Mouse (Mus musculus) CH12.LX (cell line): Measurements from ENCODE around the gene Slc6a19. TPM values are rescaled to one million over a fixed set of nuclear protein-coding genes. Genes with fewer than 3 reads are reported as not detected.

Experiments
- DNase-seq: peaks from one replicate; pipeline ENCODE4 v3.0.0-alpha.2; 2013; ENCODE audit errors: extremely low read depth
- H3K27ac ChIP-seq: 2 replicates; pipeline ENCODE4 v1.5.1; 2012; ENCODE audit warnings: low read depth, mild to moderate bottlenecking, control low read depth, moderate library complexity; ENCODE audit not compliant: insufficient read depth
- H3K27me3 ChIP-seq: replicated peaks from 2 replicates; pipeline ENCODE3; 2012; ENCODE audit warnings: inconsistent platforms
- H3K36me3 ChIP-seq, 2 experiments: replicated peaks in 1 of 2; 2 replicates each; pipeline versions ENCODE3 to v1.6.1; 2012; ENCODE audit warnings: inconsistent platforms in 1 of 2, low read length in 1 of 2, mild to moderate bottlenecking in 1 of 2, mixed read lengths in 1 of 2, moderate library complexity in 1 of 2; ENCODE audit not compliant: control insufficient read depth in 1 of 2, insufficient read depth in 1 of 2
- H3K4me1 ChIP-seq, 2 experiments: 2 replicates each; pipeline ENCODE4 v1.6.1; 2012; ENCODE audit warnings: inconsistent platforms in 1 of 2, moderate library complexity in 1 of 2; ENCODE audit not compliant: insufficient read depth in 2 of 2, control insufficient read depth in 1 of 2
- H3K4me2 ChIP-seq: 2 replicates; pipeline ENCODE4 v1.6.1; 2012; ENCODE audit warnings: low read depth, mild to moderate bottlenecking, control low read depth; ENCODE audit not compliant: poor library complexity, insufficient read depth, severe bottlenecking
- H3K4me3 ChIP-seq, 3 experiments: fragments of 150-350 bp in 1 of 3; sonication (generic) in 1 of 3; replicated peaks in 1 of 3; 2 replicates each; pipeline versions ENCODE3 to v1.5.1; 2011 to 2012; ENCODE audit warnings: low read depth in 2 of 3, low read length in 2 of 3, mild to moderate bottlenecking in 2 of 3, moderate library complexity in 2 of 3, control low read depth in 1 of 3, improper control_type of control experiment in 1 of 3, inconsistent platforms in 1 of 3, mixed read lengths in 1 of 3; ENCODE audit not compliant: poor library complexity in 1 of 3
- H3K79me2 ChIP-seq: replicated peaks from 2 replicates; pipeline ENCODE4 v1.6.1; 2012; ENCODE audit warnings: mild to moderate bottlenecking, moderate library complexity; ENCODE audit not compliant: control insufficient read depth, poor library complexity, insufficient read depth, severe bottlenecking; ENCODE audit errors: extremely low read depth
- H3K9ac ChIP-seq: 2 replicates; pipeline ENCODE4 v1.6.1; 2012; ENCODE audit warnings: low read depth, mild to moderate bottlenecking, control low read depth, moderate library complexity; ENCODE audit not compliant: insufficient read depth
- H3K9me3 ChIP-seq: replicated peaks from 2 replicates; pipeline ENCODE3; 2012; ENCODE audit warnings: low read length, inconsistent platforms, mixed read lengths
- BHLHE40 ChIP-seq: IDR thresholded peaks from 2 replicates; pipeline ENCODE4 v1.6.1; 2011; ENCODE audit warnings: mild to moderate bottlenecking, low read depth, low read length, improper control_type of control experiment
- CHD2 ChIP-seq: IDR thresholded peaks from 2 replicates; pipeline ENCODE4 v1.6.1; 2011; ENCODE audit warnings: low read length, improper control_type of control experiment
- CTCF ChIP-seq, 2 experiments: IDR thresholded peaks in 1 of 2; conservative IDR thresholded peaks in 1 of 2; 2 replicates each; pipeline ENCODE4 v1.5.1; 2011 to 2012; ENCODE audit warnings: low read depth in 2 of 2, low read length in 2 of 2, improper control_type of control experiment in 1 of 2, inconsistent platforms in 1 of 2, mild to moderate bottlenecking in 1 of 2, moderate library complexity in 1 of 2
- ELF1 ChIP-seq: IDR thresholded peaks from 2 replicates; pipeline ENCODE4 v1.6.1; 2014; ENCODE audit warnings: low read depth, mild to moderate bottlenecking, inconsistent platforms, low read length, improper control_type of control experiment
- ETS1 ChIP-seq: conservative IDR thresholded peaks from 2 replicates; pipeline ENCODE4 v1.6.1; 2012; ENCODE audit warnings: low read depth, mild to moderate bottlenecking, inconsistent platforms, low read length, improper control_type of control experiment, moderate library complexity
- GABPA ChIP-seq: IDR thresholded peaks from 2 replicates; pipeline ENCODE4 v1.6.1; 2012; ENCODE audit warnings: low read depth, low read length, improper control_type of control experiment, inconsistent platforms; ENCODE audit not compliant: insufficient replicate concordance
- HCFC1 ChIP-seq: IDR thresholded peaks from 2 replicates; pipeline ENCODE4 v1.6.1; 2012; ENCODE audit warnings: low read depth, mild to moderate bottlenecking, inconsistent platforms, low read length, improper control_type of control experiment
- JUN ChIP-seq: IDR thresholded peaks from 2 replicates; pipeline ENCODE4 v1.6.1; 2011; ENCODE audit warnings: low read depth, mild to moderate bottlenecking, low read length, improper control_type of control experiment, moderate library complexity; ENCODE audit not compliant: insufficient read depth
- JUND ChIP-seq: conservative IDR thresholded peaks from 2 replicates; pipeline ENCODE4 v1.6.1; 2011; ENCODE audit warnings: low read depth, low read length, improper control_type of control experiment
- KAT2A ChIP-seq: IDR thresholded peaks from 2 replicates; pipeline ENCODE4 v1.6.1; 2012; ENCODE audit warnings: low read length, improper control_type of control experiment, inconsistent platforms; ENCODE audit not compliant: insufficient replicate concordance
- MYC ChIP-seq: IDR thresholded peaks from 2 replicates; pipeline ENCODE4 v1.6.1; 2011; ENCODE audit warnings: low read depth, mild to moderate bottlenecking, improper control_type of control experiment, low read length
- NELFE ChIP-seq: IDR thresholded peaks from 2 replicates; pipeline ENCODE4 v1.6.1; 2011; ENCODE audit warnings: low read depth, low read length, improper control_type of control experiment
- POLR2A ChIP-seq: IDR thresholded peaks from 2 replicates; pipeline ENCODE4 v1.6.1; 2011; ENCODE audit warnings: low read depth, mild to moderate bottlenecking, improper control_type of control experiment, low read length
- RAD21 ChIP-seq: IDR thresholded peaks from 2 replicates; pipeline ENCODE4 v1.6.1; 2011; ENCODE audit warnings: low read depth, mild to moderate bottlenecking, low read length, improper control_type of control experiment, moderate library complexity
- SMC3 ChIP-seq: IDR thresholded peaks from 2 replicates; pipeline ENCODE4 v1.6.1; 2011; ENCODE audit warnings: low read depth, low read length, improper control_type of control experiment
- TBP ChIP-seq: conservative IDR thresholded peaks from 2 replicates; pipeline ENCODE4 v1.6.1; 2011; ENCODE audit warnings: low read depth, low read length, improper control_type of control experiment
- TCF12 ChIP-seq: IDR thresholded peaks from 2 replicates; pipeline ENCODE4 v1.6.1; 2014; ENCODE audit warnings: low read depth, mild to moderate bottlenecking, inconsistent platforms, low read length, improper control_type of control experiment
- USF2 ChIP-seq: conservative IDR thresholded peaks from 2 replicates; pipeline ENCODE4 v1.6.1; 2011; ENCODE audit warnings: low read depth, low read length, improper control_type of control experiment
- ZC3H11A ChIP-seq: IDR thresholded peaks from 2 replicates; pipeline ENCODE4 v1.6.1; 2012; ENCODE audit warnings: low read depth, mild to moderate bottlenecking, inconsistent platforms, low read length, improper control_type of control experiment
- dilution Hi-C: fragments of 300-500 bp; cut with MboI; formaldehyde crosslinking; loops from 2 replicates; pipeline ENCODE4 v1.14.3; 2020; ENCODE audit warnings: low sequenced_read_pairs; ENCODE audit not compliant: extremely low pct_unique_long_range_greater_than_20kb, extremely low pct_ligation_motif_present
- in situ Hi-C: fragments of 300-500 bp; cut with MboI; formaldehyde crosslinking; loops from 3 replicates; pipeline ENCODE4 v1.14.3; 2019; ENCODE audit warnings: low sequenced_read_pairs, low pct_ligation_motif_present, low pct_unique_long_range_greater_than_20kb, mixed read lengths
- polyA plus RNA-seq: library from polyadenylated mRNA; unstranded; fragments of >175 nt; gene quantifications from 2 replicates; pipeline ENCODE4 v1.2.1, GENCODE M21; 2012; ENCODE audit warnings: low read depth; ENCODE audit not compliant: insufficient read length
- total RNA-seq, 2 experiments: library from RNA; depleted of rRNA; stranded (reverse); fragments of 300-350 nt in 1 of 2; fragments of >200 nt in 1 of 2; gene quantifications; 2 replicates each; pipeline ENCODE4 v1.2.3; 2012 to 2014

Slc6a19 gene
- total and polyA plus RNA-seq, 3 experiments = 0.13 TPM; not detected in 1

- Histone ChIP-seq H3K27me3 (peaks cover 10% of the 10 kb centered on the region), H3K9me3 (no peaks in the 10 kb centered on the region), H3K4me1 (no peaks in the 10 kb centered on the region), H3K4me3 (no peak overlapping the region), H3K27ac (no peak overlapping the region), H3K36me3 (peaks cover 9 to 19% of the 10 kb centered on the region in 2 experiments), H3K9ac (no peak overlapping the region), H3K4me2 (no peak overlapping the region), H3K79me2 (no peaks in the 10 kb centered on the region)
- DNase-seq = no peak
- dilution Hi-C loops = no loop called here
- no peak for TF ChIP-seq JUND
- TF ChIP-seq CHD2 = no peak
- no peak for TF ChIP-seq BHLHE40
- in situ Hi-C loops = no loop called here
These were observed 51.4 kb downstream of the Slc6a19 start for GRCm38 (mm10) chr13:73653266-73653665.

DNA sequence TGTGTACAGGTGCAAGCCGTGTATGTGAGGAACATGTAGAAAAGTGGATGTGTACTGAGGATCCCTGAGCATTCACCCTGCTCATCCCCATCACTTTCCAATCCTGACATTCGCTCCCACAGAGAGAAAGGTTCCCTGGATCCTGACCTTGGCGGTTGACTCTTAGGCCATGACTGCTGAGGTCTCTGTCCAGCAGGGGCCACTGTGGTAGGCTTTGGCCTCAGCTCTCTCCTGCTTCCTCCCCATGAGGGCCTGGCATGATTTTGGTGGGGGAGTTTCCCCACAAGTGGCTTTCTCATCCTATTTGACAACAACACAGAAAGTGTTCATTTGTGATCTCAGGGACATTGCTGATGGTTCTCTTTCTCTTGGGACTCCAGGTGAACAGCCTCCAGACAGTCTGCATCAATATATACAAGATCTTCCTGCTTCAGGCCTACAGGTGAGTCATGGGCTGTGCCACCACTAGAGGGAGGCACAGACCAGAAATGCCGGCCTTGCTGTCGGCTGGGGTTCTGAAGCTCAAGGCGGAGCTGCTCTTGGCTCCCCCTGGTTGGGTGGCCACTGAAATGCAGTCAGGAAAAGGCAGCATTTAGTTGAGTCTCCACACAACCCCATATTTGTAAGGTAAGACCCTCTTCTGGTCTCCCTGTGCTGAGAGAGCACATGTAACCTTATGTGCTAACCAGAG is 58.1 kb downstream of the Slc6a19 start:
- Histone ChIP-seq H3K9ac (no peak overlapping the region), H3K4me3 (no peak overlapping the region), H3K4me2 (no peak overlapping the region), H3K27ac (no peak overlapping the region), H3K4me1 (no peaks in the 10 kb centered on the region), H3K9me3 (no peaks in the 10 kb centered on the region), H3K79me2 (no peaks in the 10 kb centered on the region), H3K36me3 (peaks cover 30 to 79% of the 10 kb centered on the region in 2 experiments), H3K27me3 (no peaks in the 10 kb centered on the region)
- TF ChIP-seq HCFC1 = no peak
- no peak for TF ChIP-seq USF2
- TF ChIP-seq SMC3 = peak; percentile 67
- peak; percentile 48 to 94; a peak in 3 of 4 replicates for TF ChIP-seq CTCF (conservative IDR thresholded peaks at IDR 0.05 in 1 of 2, IDR thresholded peaks at IDR 0.05 in 1 of 2; ENCODE audit: low read depth in 2 of 2, low read length in 2 of 2)
- TF ChIP-seq RAD21 = peak; percentile 85
- no peak for TF ChIP-seq TCF12
- dilution Hi-C loops (no loop called here), in situ Hi-C loops (loop anchor here (5.0 kb wide), 1 partner anchor 46 kb away; no protein-coding TSS in a partner anchor)
- DNase-seq = peak; percentile 61

DNA sequence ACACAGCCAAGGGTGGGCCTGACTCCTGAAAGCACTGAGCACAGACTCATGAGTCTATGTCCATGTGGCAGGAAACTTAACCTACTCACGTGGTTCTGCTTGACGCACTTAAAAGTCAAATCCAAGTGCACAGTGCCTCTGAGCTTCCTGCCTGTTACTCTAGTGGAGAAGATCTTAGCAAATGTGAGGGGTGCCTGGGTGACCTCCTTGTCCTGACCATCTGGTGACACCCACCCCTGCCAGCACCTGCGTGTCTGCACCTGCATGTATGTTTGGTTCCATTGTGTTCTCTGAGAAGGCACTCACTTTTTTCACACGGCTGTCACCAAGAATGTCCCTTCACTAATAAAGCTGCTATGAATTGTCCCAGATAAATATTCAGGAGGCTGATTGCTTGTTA is 63.4 kb downstream of the Slc6a19 start:
- TF ChIP-seq BHLHE40 (no peak), MYC (no peak), ZC3H11A (no peak), JUN (no peak), ELF1 (no peak), JUND (no peak), GABPA (no peak), TBP (no peak), NELFE (no peak), POLR2A (no peak), ETS1 (no peak), RAD21 (no peak), KAT2A (no peak), SMC3 (no peak)
- Histone ChIP-seq H3K4me2 (no peak overlapping the region), H3K27me3 (no peaks in the 10 kb centered on the region), H3K79me2 (no peaks in the 10 kb centered on the region), H3K27ac (no peak overlapping the region), H3K4me1 (no peaks in the 10 kb centered on the region), H3K9ac (no peak overlapping the region), H3K36me3 (peaks cover 16 to 83% of the 10 kb centered on the region in 2 experiments), H3K9me3 (no peaks in the 10 kb centered on the region), H3K4me3 (no peak overlapping the region)
- dilution Hi-C loops (no loop called here), in situ Hi-C loops (no loop called here)
- DNase-seq = no peak
